Mouse (Mus musculus): Measurements from ENCODE around the gene Abcc9.

The Abcc9 gene

DNA sequence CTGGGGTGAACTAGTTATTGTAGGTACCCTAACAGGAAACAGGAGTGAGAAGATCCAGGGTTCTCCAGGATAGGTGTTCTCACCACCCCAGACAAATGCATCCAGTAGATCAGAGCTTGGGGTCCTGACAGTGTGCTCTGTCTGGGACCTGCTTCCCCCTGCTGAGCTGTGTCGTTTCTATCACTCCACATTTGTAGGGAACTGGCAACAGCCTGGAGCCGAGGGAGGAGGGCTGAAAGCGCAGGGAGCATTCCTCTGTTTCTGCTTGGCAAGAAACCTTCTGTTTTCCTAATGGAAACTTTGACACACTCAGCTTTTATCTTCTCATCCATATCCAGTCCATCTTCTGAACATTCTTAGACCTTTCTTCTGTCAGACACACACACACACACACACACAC is 85.5 kb downstream of the Abcc9 start:
- DNase-seq (ENCODE audit: low spot score in 2 of 2) = peak; percentile 35 to 45

GRCm38 (mm10) chr6:142614324-142614723 is 87.8 kb downstream of the Abcc9 start:
- peak; percentile 52 to 54 for DNase-seq (ENCODE audit: low spot score in 2 of 2)

- peak in 1 of 2 experiments; percentile 15 for DNase-seq (ENCODE audit: low spot score in 2 of 2)
These were observed 89.7 kb downstream of the Abcc9 start for GRCm38 (mm10) chr6:142612366-142612765.

DNA sequence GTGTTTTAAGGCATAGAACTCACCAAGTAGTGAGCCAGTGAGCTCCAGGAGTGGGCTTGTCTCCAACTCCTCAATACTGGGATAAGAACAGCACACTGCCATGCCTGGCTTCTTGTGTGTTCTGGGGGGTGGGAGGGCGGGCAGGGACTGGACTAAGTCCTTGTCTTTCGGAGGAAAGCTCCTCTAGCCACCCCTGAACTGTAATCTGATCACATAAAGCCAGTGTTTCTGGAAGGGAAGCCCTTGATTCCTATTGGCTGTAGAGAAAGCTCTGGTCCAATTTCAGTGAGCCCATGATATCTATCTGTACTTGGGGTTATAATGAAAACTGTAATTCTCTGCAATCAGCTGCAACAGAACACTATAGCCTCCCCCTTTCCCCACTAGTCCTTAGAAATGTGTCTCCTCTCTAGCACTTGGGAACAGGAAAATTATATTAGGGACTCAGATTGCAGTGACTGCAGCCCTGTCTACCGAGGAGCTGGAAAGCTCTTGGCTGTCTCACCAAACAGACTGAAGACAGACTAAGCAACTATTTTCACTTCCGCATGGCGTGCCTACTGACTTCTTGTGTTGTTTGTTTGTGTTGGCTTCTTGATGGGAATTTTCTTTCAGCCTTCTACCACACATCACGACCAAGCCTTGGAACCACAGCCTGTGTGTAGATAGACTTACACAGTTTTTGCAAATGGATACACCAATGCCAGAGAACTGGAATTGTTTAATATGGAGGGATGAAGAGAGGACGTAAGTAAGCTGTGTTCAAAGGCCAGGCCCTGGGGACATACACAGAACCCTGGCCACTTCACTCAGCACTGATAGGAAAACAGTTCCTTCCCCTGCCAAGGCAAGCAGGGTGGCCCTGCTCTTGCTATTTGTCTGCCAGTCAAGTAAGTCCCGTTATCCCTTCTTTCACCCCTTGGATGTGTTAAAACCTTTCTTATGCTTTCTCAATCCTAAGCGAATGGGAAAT is 92.4 kb downstream of the Abcc9 start:
- DNase-seq (ENCODE audit: low spot score in 2 of 2) = peak; percentile 26 to 36

DNA sequence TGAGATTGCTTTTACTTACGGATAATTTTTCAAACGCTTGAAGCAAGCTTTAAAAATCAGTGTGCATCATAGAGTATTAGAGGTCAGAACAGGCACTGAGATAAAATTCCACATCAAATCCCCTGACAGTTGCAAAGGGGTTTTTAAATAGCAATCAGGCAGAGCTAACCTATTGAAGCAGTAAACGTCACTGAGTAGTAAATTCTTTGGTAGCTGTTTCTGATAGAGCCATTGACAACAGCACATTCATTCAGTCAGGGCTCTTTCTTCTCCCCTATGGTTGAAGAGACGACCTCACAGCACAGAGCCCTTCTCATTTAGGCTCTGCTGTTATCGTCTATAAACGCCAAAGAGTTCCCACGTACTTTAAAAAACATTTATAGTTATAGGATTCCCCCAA is 95.0 kb downstream of the Abcc9 start:
- DNase-seq (ENCODE audit: low spot score in 2 of 2) = no peak

- DNase-seq (ENCODE audit: low spot score in 2 of 2) = no peak
These were observed 99.3 kb downstream of the Abcc9 start for GRCm38 (mm10) chr6:142602772-142603171.

- no peak for DNase-seq (ENCODE audit: low spot score in 2 of 2)
These were observed 123.3 kb downstream of the Abcc9 start for GRCm38 (mm10) chr6:142578831-142579230.

- DNase-seq (ENCODE audit: low spot score in 2 of 2) = no peak
These were observed 124.3 kb downstream of the Abcc9 start for GRCm38 (mm10) chr6:142577801-142578200.

GRCm38 (mm10) chr6:142572876-142573275 is 129.2 kb downstream of the Abcc9 start:
- no peak for DNase-seq (ENCODE audit: low spot score in 2 of 2)

DNA sequence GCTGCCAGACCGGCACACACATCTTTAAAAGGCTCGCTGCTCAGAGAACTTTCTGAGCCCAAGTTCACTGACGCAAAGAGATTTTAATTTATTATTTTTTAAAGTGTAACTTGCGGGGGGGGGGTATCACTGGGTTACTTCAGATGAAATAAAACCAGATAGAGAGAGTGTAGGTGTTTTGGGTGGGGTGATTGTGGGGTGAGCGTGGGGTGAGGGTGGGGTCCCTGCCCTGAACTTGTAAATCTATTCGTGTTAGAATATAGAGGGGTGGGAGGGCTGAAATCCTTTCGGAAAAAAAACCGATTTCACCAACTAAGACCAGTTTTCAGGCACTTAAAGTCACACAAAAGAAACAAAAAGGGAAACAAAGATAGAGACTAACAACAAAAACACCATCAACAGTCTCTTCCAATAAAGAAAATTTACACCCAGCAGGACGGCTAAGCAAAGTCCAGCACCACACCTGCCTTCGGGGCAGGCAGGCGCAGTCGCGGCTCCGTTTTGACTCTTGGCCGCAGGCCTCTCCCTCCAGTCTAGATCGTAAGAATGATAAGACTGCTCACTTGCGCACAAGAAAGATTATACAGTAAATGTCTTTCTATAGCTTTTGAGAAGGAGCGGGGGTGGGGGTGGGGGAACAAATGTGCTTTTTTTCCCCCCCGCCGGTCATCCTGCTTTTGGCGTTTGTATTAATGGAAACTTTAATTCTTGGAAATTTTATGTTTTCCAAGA is 130.3 kb downstream of the Abcc9 start:
- DNase-seq (ENCODE audit: low spot score in 2 of 2) = no peak

GRCm38 (mm10) chr6:142571055-142571618 is 131.0 kb downstream of the Abcc9 start, which contains the start of gene Kcnj8:
TSS of gene Kcnj8 (minus strand) at chr6:142571614.
- DNase-seq (ENCODE audit: low spot score in 2 of 2) = peak; percentile 81 to 86

DNA sequence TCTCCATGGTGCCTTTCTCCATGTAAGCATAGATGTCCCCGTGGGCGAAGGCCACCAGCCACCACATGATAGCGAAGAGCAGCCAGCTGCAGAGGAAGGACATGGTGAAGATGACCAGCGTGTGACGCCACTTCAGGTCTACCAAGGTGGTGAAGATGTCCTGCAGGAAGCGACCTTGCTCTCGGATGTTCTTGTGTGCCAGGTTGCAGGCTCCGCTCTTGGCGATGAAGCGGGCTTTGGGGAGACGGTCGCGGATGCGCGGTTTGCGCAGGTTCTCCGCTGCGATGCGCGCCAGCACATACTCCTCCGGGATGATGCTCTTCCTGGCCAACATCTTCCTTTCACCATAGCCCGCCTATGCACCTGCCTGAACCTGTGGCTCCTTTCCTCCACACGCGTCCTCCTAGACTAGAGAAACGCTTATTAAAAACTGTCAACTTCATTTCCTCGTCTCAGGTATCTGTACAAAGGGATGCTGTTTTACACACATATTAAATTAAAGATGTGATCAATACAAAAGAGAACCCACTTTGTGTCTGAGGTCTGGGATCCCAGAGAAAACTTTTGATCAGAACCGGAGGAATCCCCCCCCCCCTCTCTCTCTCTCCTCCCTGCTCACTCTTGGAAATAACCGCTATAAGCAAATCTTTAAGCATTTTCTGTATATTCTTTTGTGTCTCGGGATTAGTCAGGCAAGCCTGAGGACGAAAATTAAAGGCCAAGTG is 131.9 kb downstream of the Abcc9 start:
- DNase-seq (ENCODE audit: low spot score in 2 of 2) = no peak

GRCm38 (mm10) chr6:142568713-142569357 is 133.3 kb downstream of the Abcc9 start:
- no peak for DNase-seq (ENCODE audit: low spot score in 2 of 2)

GRCm38 (mm10) chr6:142567452-142567851 is 134.7 kb downstream of the Abcc9 start:
- no peak for DNase-seq (ENCODE audit: low spot score in 2 of 2)

DNA sequence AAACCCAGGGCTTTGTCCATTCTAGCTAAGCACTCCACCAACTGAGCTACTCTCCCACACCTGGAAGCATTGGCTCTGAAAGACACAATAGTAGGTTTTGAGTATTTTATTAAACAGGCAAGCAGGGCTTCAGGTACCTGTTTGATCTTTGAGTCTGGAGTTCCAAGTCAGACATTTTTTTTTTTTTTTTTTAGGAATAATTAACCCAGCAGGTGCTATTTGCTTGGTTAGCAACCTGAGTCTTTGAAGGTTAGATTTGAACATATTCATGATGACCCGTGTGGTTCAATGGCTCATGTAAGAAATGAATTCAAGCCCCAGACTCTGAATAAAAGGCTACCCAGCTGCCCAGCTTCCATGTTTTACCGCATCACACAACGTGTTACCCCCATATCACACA is 137.4 kb downstream of the Abcc9 start:
- DNase-seq (ENCODE audit: low spot score in 2 of 2) = no peak

DNA sequence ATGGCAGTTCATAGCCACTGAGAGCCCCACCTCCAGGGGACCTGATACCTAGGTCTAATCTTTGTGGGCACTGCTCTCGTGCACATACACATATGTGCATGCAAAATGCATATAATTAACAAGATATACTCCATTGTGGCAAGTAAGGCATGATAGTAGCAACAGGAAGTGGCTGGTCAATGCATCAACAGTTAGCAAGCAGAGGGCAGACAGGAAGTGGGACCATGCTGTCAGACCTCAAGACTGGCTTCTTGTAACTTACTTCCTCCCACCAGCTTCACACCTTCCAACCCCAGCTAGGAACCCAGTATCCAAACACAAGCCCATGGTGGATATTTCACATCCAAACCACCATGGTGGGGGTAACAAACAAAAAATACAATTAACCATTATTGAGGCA is 141.0 kb downstream of the Abcc9 start:
- no peak for DNase-seq (ENCODE audit: low spot score in 2 of 2)

DNA sequence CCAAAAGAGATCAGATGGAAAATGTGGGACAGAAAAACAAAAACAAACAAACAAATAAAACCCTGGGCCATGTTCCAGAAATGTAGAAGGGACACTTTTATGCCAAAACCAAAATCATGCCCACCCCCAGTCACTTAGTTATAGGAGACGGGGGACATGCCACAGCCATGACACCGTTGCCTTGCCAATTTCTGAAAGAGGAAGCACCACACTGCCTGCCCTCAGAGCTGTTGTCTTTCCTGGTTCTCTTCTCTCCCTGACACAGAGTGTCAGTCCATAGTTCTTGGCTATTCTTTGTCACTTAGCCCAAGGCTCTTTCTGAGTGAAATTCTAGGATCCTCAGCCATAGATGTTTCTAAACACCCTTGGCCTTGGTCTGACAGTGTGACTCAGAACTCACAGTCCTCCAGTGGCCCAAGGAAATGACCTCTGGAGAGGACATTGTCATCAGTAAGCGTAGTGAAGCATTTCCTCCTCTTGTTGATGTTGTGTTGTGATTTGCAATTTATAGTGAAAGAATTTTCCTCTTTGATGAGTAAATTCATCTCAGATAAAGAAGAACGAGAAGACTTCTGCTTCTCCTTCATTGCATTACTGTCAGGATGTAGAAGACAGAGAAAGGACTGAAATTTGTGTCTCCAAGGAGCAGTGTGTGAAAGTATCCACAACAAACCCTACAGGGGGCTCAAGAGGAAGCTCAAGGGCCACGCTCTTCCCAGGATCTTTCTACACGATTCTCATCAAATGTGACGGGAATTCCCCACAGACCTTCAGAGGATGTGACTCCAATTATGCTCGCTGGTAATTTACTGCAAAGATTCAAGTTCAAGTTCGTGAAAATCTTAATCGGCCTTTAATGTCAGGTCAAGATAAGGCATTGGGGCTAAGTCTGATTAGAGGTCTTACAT is 143.1 kb downstream of the Abcc9 start:
- no peak for DNase-seq (ENCODE audit: low spot score in 2 of 2)

DNA sequence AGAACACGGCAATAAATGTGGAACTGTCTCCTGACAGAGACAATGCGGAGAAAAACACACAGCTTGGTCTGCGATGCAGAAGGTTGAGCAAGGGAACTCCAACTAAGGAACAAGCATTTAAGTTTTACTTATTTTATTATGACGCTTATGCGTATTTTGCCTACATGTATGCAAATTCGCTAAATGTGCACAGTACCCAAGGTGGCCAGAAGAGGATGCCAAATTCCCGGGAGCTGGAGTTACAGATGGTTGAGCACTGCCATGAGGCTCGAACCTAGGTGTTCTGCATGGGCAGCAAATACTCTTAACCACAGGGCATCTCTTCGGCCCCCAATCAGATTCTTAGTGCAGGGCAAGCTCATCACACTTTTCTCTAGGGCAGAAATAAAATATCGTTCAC is 144.0 kb downstream of the Abcc9 start:
- DNase-seq (ENCODE audit: low spot score in 2 of 2) = no peak

DNA sequence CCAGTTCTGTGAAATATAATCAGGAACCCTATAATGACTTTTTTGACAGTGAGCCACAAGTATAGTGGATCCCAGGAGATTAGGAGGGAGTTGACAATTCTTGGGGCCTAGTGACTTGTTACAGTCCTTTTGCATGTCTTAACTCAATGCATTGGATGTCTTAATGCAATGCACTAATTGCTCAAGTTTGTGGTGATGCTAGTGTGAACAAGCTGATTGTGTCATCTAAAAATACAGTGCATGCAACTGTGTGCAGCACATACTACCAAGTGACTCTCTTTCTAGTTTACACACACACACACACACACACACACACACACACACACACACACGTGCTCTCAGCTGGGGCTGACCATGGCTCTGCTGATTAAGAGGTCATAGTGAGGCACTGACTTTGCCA is 146.1 kb downstream of the Abcc9 start:
- no peak for DNase-seq (ENCODE audit: low spot score in 2 of 2)

GRCm38 (mm10) chr6:142551482-142551881 is 150.6 kb downstream of the Abcc9 start:
- peak; percentile 29 to 50 for DNase-seq (ENCODE audit: low spot score in 2 of 2)

All from heart, adult 9 months (tissue).